Mouse (Mus musculus) cerebellum, adult (tissue): Measurements from ENCODE around the gene Galnt6.

Experiments used
- ATAC-seq: cut with Nextera tagmentation; 2 replicates; pipeline ENCODE4 v1.9.2; 2017; ENCODE audit warnings: mild to moderate bottlenecking, moderate library complexity, mixed read lengths; ENCODE audit not compliant: insufficient number of reproducible peaks, low FRiP score, low TSS enrichment

Gene Galnt6

DNA sequence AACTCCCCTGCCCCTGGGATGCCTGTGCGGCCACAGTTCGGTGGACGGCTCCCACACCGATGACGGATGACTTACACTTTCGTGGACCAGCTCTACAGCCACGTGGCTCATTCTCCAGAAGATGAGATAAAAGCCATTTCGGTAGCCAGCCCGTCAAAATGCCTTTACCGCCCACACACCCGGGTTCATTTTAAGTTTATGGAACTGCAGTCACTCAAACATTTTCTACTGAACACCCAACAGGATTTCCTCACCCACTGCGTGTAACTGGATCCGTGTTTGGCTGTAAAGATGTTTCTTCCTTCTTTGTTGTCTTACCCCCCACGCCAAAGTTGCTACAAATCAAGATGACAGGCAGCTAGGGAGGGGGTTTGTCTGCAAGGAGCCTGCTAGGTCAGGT lies 5.7 kb downstream of the Galnt6 start:
- ATAC-seq, result no peak

DNA sequence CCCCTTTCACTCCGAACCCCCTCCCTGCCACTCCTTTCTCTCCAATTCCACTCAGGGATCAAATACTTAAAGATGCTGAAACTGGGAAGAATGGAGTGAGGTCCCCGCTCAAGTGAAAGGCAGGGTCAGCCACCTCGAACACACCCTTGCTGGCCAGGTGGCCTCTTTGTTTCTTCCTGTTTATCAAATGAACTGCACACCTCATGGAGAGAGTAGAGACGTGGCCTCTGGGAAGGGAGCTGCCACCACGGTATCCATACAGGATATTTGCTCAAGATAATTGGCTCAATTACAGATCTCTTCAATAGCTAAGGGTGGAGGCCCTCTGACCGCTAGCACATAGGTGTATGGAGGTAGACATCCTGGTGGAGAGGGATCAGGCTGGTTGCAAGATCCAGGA lies 6.6 kb downstream of the Galnt6 start:
- no peak for ATAC-seq

DNA sequence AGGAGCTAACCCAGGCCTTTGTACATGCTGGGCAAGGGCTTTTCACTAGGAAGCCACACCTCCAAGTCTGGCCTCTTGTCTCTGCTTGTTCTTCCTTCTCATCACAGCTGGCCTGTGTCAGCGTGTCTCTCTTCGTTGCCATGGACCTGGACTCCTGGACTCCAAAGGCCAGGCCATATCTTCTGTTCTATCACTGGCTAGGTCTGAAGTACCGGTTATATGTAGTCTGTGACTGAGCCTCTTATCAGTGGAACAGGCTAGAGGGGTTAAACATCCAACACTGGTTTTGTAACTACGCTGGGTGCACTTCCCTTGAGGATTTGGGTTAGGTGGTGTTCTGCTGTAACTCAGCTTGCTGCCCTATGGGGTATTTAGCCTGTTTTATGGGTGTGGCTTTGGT lies 7.2 kb downstream of the Galnt6 start:
- no peak for ATAC-seq

DNA sequence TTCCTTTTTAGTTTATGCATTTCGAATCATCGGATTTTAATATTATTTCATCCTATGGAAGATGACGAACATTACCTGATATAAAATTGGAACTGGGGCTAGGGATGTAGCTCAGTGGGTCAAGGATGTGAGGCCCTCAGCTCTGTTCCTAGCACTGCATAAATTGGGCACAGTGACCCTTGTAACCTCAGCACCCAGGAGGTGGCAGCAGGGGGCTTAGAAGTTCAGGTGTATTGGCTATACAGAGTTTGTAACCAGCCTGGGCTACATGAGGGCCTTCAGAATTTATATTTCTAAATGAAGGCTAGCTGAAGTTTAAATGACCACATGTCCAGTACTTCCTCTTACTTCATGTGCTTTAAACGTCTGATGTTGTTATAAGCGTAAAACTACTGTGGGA lies 7.7 kb downstream of the Galnt6 start:
- no peak for ATAC-seq

DNA sequence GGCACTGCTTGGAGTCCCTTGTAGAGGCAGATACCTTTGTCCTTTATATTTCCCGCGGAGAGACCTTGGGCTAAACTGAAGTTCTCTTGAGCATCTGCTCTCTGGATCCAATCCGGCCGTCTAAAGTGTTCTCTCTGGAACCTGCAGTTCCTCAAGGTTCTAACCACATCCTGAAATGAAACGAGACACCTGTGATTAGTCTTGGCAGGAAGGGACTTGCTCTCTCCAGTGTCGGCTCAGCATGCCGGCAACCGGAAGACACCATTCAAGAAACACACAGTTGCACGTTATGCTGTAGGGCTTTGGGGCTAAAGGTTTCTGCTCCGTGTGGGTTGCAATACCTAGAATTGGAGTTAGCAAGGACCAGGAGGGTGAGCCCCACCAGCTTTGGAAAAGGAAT lies 9.1 kb downstream of the Galnt6 start:
- no peak for ATAC-seq

DNA sequence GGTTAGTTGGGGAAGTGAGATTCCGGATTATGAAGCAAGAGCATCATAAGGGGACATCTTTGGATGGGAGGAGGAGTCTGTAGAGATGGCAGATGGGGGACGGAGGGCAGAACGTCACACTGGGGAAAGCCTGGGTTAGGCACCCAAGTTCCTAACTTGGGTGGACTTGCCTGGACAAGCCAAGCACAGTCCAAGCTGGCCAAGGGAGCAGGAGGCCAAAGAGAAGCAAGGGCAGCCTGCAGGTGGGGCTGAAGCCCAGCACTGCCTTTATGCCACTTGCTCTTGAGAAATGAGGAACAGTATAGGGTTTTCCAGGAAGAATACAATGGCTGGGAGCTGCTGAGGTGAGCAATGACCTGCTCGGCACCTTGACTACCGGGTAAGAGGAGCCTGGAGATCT lies 10.0 kb downstream of the Galnt6 start:
- no peak for ATAC-seq

DNA sequence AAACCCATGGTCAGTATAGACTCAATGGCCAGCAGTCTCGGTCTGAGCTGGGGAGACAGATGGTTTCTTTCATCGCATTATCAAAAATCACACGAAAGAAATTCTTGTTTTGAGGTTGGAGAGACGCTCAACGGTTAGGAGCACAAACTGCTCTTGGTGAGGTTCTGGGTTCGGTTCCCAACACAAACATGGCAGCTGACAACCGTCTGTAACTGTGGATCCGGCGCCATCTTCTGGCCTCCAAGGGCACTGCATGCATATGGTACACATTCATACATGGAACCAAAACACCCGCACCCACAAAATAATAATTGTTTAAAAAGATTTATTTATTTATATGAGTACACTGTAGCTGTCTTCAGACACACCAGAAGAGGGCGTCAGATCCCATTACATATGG lies 10.6 kb downstream of the Galnt6 start:
- no peak for ATAC-seq

DNA sequence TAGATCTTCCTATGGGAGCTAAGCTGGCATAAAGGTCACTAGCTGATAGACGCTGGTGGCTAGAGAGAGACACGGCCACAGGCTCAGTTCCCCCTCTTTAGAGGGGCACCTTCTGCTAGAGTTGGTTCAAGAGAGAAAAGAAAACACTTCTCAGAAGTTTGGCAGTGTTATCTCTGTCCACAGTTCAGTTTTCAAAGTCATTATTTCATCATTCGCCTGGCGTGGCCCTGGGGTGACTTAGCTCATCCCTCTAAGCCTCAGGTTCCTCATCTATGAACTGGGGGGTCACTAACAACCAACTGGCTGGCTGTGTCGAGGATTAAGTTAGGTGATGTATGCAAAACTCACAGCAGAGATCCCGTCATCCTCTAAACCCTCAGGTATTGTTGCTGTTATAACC lies 11.2 kb downstream of the Galnt6 start:
- ATAC-seq, result no peak

DNA sequence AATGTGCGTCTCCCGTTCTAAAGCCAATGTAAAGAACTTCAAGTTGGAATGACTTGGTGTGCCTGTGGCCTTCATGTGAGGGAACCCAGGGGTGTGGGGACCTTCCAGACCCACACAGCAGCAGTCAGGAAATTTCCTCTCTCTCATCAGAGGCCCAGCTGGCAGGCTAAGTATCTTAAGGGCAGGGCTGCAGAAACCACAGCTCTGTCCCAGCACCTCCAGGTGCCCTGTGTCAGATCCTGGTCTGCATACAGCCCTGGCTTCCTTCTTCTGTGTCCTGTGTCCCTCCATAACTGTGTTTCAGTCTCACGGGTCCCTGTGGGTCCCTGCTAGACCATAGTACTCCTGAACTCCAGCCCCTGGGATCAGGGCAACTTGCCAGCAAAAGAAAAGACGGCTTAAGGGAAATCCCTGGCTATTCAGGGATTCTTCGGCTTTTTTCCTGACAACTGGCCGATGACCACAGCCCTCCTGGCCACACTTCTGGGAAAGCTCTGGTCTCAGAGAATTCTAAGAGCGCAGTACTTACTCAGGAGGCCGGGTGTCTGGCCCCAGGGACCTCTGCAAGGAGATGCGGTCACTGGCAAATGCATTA lies 13.7 kb downstream of the Galnt6 start:
- no peak for ATAC-seq

DNA sequence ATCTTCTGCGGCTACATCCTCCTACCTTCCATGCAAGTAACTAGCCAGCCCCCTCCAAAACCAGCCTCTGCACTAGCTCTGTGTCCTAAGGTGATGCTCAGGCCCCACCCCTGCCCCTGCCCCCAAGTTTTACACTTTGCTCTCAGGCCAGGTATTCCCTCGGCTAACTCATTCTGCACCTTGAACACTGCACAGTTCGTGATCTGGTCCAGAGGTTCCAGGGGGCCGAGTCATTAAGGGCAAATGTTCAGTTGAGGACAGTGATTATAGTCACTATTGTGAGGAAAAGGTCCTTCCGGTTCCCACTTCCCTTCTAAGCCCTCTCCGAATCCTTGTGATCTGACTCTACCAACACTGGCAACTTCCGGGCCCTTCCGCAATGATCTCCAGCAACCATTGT lies 14.7 kb downstream of the Galnt6 start:
- no peak for ATAC-seq

DNA sequence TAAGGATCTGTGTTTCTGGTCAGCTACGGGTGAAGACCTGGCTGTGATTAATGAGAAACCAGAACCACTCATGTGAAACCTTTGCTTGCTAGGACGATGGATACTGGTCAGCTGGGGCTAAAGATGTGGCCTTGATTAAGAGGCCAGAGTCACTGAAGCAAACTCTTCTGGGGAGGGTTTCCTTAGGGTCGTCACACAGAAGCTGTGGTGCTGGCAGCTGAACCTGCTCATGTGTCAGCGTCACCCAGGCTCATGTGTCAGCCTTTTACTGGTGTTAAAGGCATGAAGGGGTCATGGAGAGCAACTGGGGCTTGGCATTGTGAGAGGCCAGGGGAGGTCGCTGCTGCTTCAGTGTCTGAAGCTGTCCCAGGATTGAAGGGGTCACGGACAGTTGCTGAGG lies 18.3 kb downstream of the Galnt6 start:
- no peak for ATAC-seq

DNA sequence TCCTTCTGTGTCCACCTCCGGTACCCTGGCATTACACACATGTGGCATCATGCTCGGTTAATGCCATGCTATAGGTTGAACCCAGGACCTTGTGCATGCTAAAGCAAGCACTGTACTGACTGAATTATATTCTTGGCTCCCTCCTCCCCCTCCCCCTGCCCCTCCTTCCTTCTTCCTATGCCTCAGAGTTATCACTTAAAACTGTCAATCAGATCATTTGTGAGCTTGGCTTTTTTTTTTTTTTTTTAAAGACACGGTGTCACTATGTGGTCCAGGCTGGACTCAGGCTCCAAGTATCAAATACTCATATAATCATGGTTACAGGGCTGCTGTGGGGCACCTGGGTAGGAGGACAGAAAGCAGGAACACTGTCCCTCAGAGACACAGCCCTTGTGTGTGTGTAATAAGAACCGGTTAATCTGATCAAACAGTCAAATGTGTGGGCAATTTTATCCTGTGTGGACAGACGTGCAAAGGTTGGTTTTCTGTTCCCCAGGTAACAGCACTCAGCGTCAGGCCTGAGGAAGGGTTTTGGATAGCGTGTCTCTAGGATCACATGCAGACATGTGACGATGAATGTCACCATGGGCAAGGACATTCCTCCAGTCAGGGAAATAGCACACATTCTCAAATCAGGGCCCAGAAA lies 20.6 kb downstream of the Galnt6 start:
- ATAC-seq, result no peak

DNA sequence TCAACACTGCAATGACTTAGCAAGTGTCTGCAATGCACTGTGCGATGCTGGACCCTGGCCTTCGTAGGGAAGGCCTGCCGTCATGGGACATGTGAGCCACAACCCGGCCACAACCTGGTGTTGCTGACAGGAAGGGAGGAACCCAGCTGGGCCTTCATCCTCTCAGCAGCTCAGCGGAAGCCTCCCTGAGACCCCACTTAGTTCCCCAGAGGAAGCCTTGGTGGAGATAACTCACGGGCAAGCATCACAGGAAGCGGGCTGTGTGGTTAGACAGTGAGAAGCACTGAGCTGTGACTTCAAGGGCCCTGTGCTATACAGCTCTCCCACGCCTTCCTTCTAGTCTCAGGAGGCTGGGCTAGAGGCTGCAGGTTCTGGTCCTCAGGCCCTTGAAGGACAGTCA lies 22.9 kb downstream of the Galnt6 start:
- no peak for ATAC-seq

DNA sequence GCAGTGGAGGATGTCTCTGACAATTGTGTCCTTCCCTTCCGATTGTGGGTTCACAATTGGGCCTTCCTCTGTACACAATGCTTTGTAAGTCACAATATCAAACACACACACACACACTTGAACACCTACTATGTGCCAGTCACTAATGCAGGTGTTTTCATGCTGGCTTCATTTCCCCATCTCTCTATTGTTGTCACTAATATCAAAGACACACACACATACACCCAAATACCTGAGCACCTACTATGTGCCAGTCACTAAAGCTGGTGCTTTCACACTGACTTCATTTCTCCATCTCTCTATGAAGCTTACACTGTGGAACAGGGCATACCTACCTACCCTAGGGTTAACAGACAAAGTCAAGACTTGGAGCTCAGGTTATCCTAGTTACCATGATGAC lies 23.8 kb downstream of the Galnt6 start:
- no peak for ATAC-seq

DNA sequence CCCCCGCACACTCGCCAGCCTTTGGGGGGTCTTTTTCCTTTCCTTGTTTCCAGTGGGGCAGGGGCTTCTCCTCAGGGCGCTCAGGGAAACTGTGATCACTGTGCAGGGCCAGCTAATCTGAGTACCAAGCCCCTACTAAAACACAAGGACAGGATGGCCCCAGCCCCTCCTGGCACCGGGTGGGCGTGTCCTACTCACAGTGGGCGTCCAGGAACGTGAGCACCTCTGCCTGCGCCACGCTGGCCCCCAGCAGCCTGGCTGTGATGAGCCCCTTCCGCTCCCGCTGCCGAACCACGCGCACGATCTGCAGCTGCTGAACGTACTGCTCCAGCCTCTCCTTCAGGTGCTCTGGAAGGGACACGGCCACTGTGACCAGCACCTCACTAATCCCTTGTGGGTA lies 25.3 kb downstream of the Galnt6 start:
- no peak for ATAC-seq

DNA sequence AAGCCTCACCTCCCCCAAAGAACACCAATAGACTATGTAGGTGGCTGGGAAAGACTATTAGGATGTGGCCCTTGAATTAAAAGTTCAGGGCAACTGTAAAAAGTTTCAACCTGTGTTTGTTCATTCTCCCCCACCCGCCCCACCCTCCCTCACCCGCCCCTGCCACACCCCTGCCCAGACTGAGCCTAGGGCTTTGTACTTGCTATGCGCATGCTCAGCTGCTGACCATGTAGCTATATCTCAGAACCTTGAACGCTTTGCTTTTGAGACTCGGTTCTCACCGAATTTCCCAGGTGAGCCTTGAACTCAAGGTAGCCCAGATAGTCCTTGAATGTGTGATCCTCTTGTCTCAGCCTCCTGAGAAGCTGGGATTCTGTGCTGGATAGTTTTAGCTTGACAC lies 27.3 kb downstream of the Galnt6 start:
- no peak for ATAC-seq

DNA sequence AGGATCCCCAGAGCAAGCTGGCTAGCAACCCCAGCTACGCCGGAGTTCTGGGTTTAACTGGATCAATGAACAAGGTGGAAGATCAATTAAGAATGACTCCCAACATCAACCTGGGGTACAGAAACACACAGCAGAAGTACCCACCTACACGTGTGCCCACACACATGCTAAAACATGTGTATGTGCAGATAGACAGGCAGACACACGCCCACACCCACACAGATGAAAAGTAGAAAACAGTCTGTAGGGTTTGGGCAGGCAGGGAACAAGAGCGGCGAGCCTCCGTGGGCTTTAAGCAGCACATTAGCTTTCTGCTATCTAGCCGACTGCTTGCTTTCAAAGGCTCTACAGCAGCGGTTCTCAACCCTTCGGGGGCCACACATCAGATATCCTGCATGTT lies 28.1 kb downstream of the Galnt6 start:
- no peak for ATAC-seq

DNA sequence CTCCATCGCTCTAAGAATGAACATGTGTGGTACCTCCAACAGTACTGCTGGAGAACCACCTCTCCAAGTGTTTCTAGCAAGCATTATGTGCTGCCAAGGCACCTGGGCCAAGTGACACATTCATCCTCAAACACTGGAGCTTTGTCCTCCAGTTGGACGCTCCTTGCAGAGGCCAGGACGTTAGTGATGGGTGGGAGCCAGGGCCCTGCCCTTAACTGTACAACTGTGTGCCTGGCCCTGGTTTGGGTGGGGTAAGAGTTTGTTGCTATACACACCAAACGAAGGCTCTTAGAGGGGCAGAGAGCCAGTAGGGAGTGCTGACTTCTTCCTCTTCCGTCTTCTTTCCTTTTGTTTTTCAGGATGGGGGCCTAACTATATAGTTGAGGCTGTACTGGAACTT lies 28.8 kb downstream of the Galnt6 start:
- ATAC-seq, result no peak

DNA sequence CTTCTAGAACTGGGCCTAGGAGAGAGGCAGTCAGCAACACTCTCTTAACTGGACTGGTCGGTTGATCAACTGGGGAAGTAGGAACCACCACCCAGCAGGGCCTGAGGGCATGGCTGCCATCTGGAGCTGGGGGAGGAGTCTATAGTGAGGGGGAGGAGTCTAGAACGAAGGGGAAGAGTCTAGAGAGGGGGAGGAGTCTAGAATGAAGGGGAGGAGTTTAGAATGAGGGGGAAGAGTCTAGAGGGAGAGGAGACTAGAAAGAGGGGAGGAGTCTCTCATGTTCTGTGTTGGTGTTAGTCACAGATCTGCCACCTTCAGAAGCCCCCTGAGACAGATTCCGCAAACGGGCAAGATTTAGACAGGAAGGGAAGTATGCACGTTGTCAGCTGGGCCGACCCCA lies 29.8 kb downstream of the Galnt6 start:
- no peak for ATAC-seq

DNA sequence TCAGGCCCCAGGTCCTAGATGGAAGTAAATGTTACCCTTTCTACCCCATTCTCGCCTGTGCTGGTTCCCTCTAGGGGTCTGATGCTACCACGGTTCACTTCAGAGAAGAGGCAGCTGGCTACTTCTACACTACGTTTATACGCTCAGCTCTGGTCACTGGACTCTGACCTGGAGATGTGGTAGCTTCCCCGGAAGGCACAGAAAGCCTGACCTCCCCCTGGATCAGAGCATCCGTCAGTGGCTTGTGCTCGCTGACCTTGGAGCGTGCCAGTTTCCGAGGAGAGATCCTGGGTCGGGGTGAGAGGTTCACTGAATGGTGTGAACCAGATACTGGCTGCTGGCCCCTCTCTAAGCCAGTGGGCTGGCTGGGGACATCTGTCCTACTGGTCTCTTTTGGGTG lies 31.1 kb downstream of the Galnt6 start:
- no peak for ATAC-seq

DNA sequence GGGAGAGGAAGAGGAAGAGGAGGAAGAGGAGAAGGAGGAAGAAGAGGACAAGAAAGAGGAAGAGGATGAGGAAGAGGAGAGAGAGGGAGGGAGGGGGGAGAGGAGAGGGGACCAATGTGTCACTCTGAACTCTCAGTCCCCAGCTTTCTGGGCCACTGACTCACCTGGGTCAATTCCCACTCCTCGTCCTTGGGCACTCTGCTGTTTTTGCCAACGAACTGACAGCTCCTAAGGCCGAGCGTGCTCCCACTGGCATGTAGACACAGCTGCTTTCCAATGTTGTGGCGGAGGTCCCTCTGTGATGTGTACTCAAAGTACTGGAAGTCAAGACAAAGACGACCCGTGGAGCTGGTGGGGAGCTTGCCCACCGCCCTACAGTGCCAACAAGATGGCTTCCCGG lies 34.8 kb downstream of the Galnt6 start:
- ATAC-seq, result no peak

DNA sequence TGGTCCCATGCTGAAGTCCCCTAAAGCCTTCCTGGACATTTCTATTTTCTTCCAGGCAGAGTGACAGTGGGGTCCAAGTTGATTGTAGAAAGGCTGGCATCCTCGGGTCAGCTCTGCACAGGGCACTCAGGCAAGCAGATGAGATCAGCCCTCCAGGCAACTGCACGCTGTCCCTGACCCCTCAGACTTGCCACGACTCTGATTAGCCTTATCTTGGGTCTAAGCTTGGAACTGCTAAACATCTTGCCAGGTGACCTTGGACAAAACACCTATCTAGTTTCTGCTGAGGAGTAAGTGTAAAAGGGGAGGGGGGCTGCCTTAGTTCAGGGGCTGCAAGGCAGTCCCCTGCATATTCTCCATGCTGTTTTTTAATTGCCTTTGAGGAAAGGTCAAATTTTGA lies 37.2 kb downstream of the Galnt6 start:
- ATAC-seq, result no peak
